Mouse (Mus musculus) liver, embryonic 14.5 days (tissue): Measurements from ENCODE around the gene Slc45a1.

Experiments
- CTCF ChIP-seq: IDR thresholded peaks from 2 replicates; pipeline ENCODE4 v1.5.1; 2016; ENCODE audit warnings: antibody characterized with exemption, low read depth, control low read depth
- EP300 ChIP-seq: IDR thresholded peaks from 2 replicates; pipeline ENCODE4 v1.6.1; 2016; ENCODE audit warnings: antibody characterized with exemption, low read depth

- TF ChIP-seq CTCF (no peak), EP300 (no peak)
Observed at GRCm38 (mm10) chr4:150587597-150588299, 64.2 kb downstream of the Slc45a1 start.
